In the genomic region with DNA sequence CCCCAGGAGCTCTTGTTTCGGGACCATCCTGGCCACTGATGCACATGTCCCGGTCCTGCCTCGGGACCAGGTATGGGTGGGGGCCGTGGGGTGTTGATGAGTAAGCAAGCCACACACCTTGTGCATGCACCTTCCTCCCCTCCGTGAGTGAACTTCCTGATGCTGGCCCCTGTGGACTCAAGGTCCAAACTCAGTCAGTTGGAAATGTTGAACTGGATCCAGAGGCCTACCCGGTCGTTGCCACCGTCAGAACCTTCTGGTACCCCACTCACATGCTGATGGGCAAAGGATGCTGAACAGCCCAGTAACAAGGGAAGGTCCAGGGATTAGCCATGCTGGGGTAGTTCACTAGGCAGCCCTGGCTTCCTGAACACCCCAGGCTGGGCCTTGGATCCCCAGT, we compare ENCODE assay signal across 21 mouse cellular contexts. TPM values are rescaled to one million over a fixed set of nuclear protein-coding genes. Genes with fewer than 3 reads are reported as not detected.
DNase-seq lines count a peak whose midpoint lies in the region; ATAC-seq and TF ChIP-seq lines count a peak whose summit lies in the region.
"Had no signal": no experiment of that assay in that cellular context is flagged by ENCODE, and none has a peak within 500 bp of the region (broad histone marks: within the 10 kb centered on the region; RNA-seq: fewer than 3 reads in every experiment).

No protein-coding gene starts in this region.

- ATAC-seq in embryonic facial prominence, embryonic 12.5 days (ENCODE audit: insufficient number of reproducible peaks, insufficient read depth, low FRiP score, low TSS enrichment) = no peak
- ATAC-seq in kidney, embryonic 14.5 days (ENCODE audit: low FRiP score, low TSS enrichment) = no peak
- ATAC-seq: CD4-positive, CD25-positive, alpha-beta regulatory T cell, adult 4 months; forebrain, embryonic 16.5 days had no signal

- no peak overlapping the region for H3K4me3 ChIP-seq in embryonic facial prominence, embryonic 12.5 days
- no peak overlapping the region for H3K4me3 ChIP-seq in embryonic facial prominence, embryonic 10.5 days
- no peak overlapping the region for H3K4me3 ChIP-seq in kidney, adult 2 months (ENCODE audit: insufficient read depth, low read depth, low read length)
- H3K4me3 ChIP-seq in kidney, embryonic 14.5 days (ENCODE audit: low read length) = no peak overlapping the region
- H3K4me3 ChIP-seq in limb, embryonic 10.5 days = no peak overlapping the region
- H3K4me3 ChIP-seq: embryonic facial prominence, embryonic 13.5 days; forebrain, embryonic 12.5 days; heart, embryonic 12.5 days; hindbrain, embryonic 15.5 days had no signal

- no peak for TF ChIP-seq POLR2A in kidney, adult 2 months (IDR thresholded peaks at IDR 0.05; ENCODE audit: low read depth, low read length)

- no peaks in the 10 kb centered on the region for H3K27me3 ChIP-seq in embryonic facial prominence, embryonic 12.5 days
- H3K27me3 ChIP-seq in embryonic facial prominence, embryonic 10.5 days (replicated peaks; ENCODE audit: low read depth, poor library complexity, severe bottlenecking) = no peaks in the 10 kb centered on the region
- no peaks in the 10 kb centered on the region for H3K27me3 ChIP-seq in kidney, adult 2 months (replicated peaks; ENCODE audit: control insufficient read depth, insufficient read depth, low read length)
- no peaks in the 10 kb centered on the region for H3K27me3 ChIP-seq in kidney, embryonic 14.5 days (ENCODE audit: control insufficient read depth, insufficient read depth, low read length)
- no peaks in the 10 kb centered on the region for H3K27me3 ChIP-seq in limb, embryonic 10.5 days (ENCODE audit: low read depth, poor library complexity, severe bottlenecking)
- H3K27me3 ChIP-seq: embryonic facial prominence, embryonic 13.5 days; forebrain, embryonic 12.5 days; heart, embryonic 12.5 days; hindbrain, embryonic 15.5 days had no signal

- H3K4me2 ChIP-seq in embryonic facial prominence, embryonic 12.5 days (replicated peaks) = no peak overlapping the region
- no peak overlapping the region for H3K4me2 ChIP-seq in kidney, embryonic 14.5 days (replicated peaks; ENCODE audit: low read depth, low read length)
- H3K4me2 ChIP-seq: embryonic facial prominence, embryonic 13.5 days; forebrain, embryonic 12.5 days; heart, embryonic 12.5 days; hindbrain, embryonic 15.5 days had no signal

- H3K4me1 ChIP-seq in embryonic facial prominence, embryonic 12.5 days = no peaks in the 10 kb centered on the region
- peaks cover 12% of the 10 kb centered on the region for H3K4me1 ChIP-seq in embryonic facial prominence, embryonic 10.5 days
- peaks cover 10% of the 10 kb centered on the region; the same call in 1 of the 2 replicates for H3K4me1 ChIP-seq in kidney, adult 2 months (ENCODE audit: control insufficient read depth, insufficient read depth, low read length)
- no peaks in the 10 kb centered on the region for H3K4me1 ChIP-seq in kidney, embryonic 14.5 days (ENCODE audit: control insufficient read depth, insufficient read depth, low read length)
- 0 out of 2 replicates have a peak, but pooled peaks cover 9% of the 10 kb centered on the region for H3K4me1 ChIP-seq in limb, embryonic 10.5 days
- H3K4me1 ChIP-seq: embryonic facial prominence, embryonic 13.5 days; forebrain, embryonic 12.5 days; hindbrain, embryonic 15.5 days had no signal

- 92% methylated on average over 8 of the region's 8 CpGs for WGBS in embryonic facial prominence, embryonic 12.5 days
- WGBS in embryonic facial prominence, embryonic 10.5 days = 95% methylated on average over 8 of the region's 8 CpGs
- 65% methylated on average over 8 of the region's 8 CpGs for WGBS in kidney, adult 2 months
- 88% methylated on average over 8 of the region's 8 CpGs for WGBS in kidney, embryonic 14.5 days
- WGBS in limb, embryonic 10.5 days = 94% methylated on average over 8 of the region's 8 CpGs

- no peak overlapping the region for H3K9ac ChIP-seq in embryonic facial prominence, embryonic 12.5 days
- no peak overlapping the region for H3K9ac ChIP-seq in kidney, embryonic 14.5 days (ENCODE audit: low read depth, low read length)
- H3K9ac ChIP-seq: embryonic facial prominence, embryonic 13.5 days; forebrain, embryonic 12.5 days; heart, embryonic 12.5 days; hindbrain, embryonic 15.5 days had no signal

- DNase-seq in embryonic facial prominence, embryonic 10.5 days (ENCODE audit: low spot score) = no peak
- DNase-seq in kidney, adult 2 months = peak; percentile 93
- DNase-seq in kidney, postnatal 10 days = peak; percentile 58
- no peak for DNase-seq in limb, embryonic 10.5 days (ENCODE audit: low spot score)
- DNase-seq in adrenal gland, postnatal 4 days (ENCODE audit: low spot score in 2 of 2) = no peak
- DNase-seq in ovary, adult 18-20 months (ENCODE audit: low spot score) = no peak
- DNase-seq: adrenal gland, postnatal 14 days; B cell, adult 2 months; cerebellum, adult 2 months; cerebellum, postnatal 10 days; embryo, embryonic 11 days; gastrocnemius, postnatal 25 days had no signal

- H3K27ac ChIP-seq in embryonic facial prominence, embryonic 12.5 days = 0 out of 2 replicates have a peak overlapping the region, but pooled peaks have one; percentile 11
- no peak overlapping the region for H3K27ac ChIP-seq in embryonic facial prominence, embryonic 10.5 days (replicated peaks)
- peak overlapping the region; percentile 45; the same call in 1 of the 2 replicates for H3K27ac ChIP-seq in kidney, adult 2 months (ENCODE audit: insufficient read depth, low read depth, low read length)
- H3K27ac ChIP-seq in kidney, embryonic 14.5 days (ENCODE audit: low read depth, low read length) = no peak overlapping the region
- peak overlapping the region; percentile 58; the same call in 1 of the 2 replicates for H3K27ac ChIP-seq in limb, embryonic 10.5 days
- H3K27ac ChIP-seq: embryonic facial prominence, embryonic 13.5 days; forebrain, embryonic 12.5 days; hindbrain, embryonic 15.5 days had no signal

- TF ChIP-seq CTCF in kidney, adult 2 months (conservative IDR thresholded peaks at IDR 0.05; ENCODE audit: insufficient read depth, insufficient read length, low read depth, low read length) = no peak

- no peaks in the 10 kb centered on the region for H3K36me3 ChIP-seq in embryonic facial prominence, embryonic 12.5 days
- no peaks in the 10 kb centered on the region for H3K36me3 ChIP-seq in embryonic facial prominence, embryonic 10.5 days (replicated peaks)
- H3K36me3 ChIP-seq in kidney, adult 2 months (ENCODE audit: control insufficient read depth, insufficient read depth, low read length) = no peaks in the 10 kb centered on the region
- no peaks in the 10 kb centered on the region for H3K36me3 ChIP-seq in kidney, embryonic 14.5 days (ENCODE audit: control insufficient read depth, insufficient read depth, low read length)
- H3K36me3 ChIP-seq in limb, embryonic 10.5 days = no peaks in the 10 kb centered on the region
- H3K36me3 ChIP-seq: embryonic facial prominence, embryonic 13.5 days; forebrain, embryonic 12.5 days; heart, embryonic 12.5 days; hindbrain, embryonic 15.5 days had no signal

- H3K9me3 ChIP-seq in embryonic facial prominence, embryonic 12.5 days = no peaks in the 10 kb centered on the region
- H3K9me3 ChIP-seq in embryonic facial prominence, embryonic 10.5 days = peaks cover 12% of the 10 kb centered on the region; the same call in 1 of the 2 replicates
- H3K9me3 ChIP-seq in kidney, embryonic 14.5 days (ENCODE audit: control insufficient read depth, low read length) = no peaks in the 10 kb centered on the region
- no peaks in the 10 kb centered on the region for H3K9me3 ChIP-seq in limb, embryonic 10.5 days (replicated peaks)
- H3K9me3 ChIP-seq: G1E; hindbrain, embryonic 15.5 days had no signal

RNA-seq across cellular contexts. Expression of gene Slc25a25, which starts 31.1 kb away (rescaled TPM):
- 30.2 and 31.5 TPM in 2 replicates for polyA plus RNA-seq in embryonic facial prominence, embryonic 12.5 days (2016; fragmentation: Nextera tagmentation; extraction: Ambion mirVana)
- 29.8 and 31.8 TPM in 2 replicates for polyA plus RNA-seq in embryonic facial prominence, embryonic 10.5 days (2016; fragmentation: Nextera tagmentation; extraction: Ambion mirVana)
- 25.3 and 30.6 TPM in 2 replicates for polyA plus RNA-seq in kidney, adult 2 months (2012; rRNA removed)
- polyA plus RNA-seq in kidney, embryonic 14.5 days (2014; fragmentation: Nextera tagmentation; extraction: Ambion mirVana) = 10.7 and 14.8 TPM in 2 replicates
- polyA plus RNA-seq in limb, embryonic 10.5 days (2016; fragmentation: Nextera tagmentation; extraction: Ambion mirVana) = 30.8 and 33.0 TPM in 2 replicates
- 10 to 100 TPM; 28.0 to 33.7 TPM for total RNA-seq in adrenal gland, postnatal 4 days (2021)

RNA-seq across cellular contexts. Expression of gene Naif1, which starts 32.1 kb away (rescaled TPM):
- polyA plus RNA-seq in embryonic facial prominence, embryonic 12.5 days (2016; fragmentation: Nextera tagmentation; extraction: Ambion mirVana) = 6.1 and 6.3 TPM in 2 replicates
- polyA plus RNA-seq in embryonic facial prominence, embryonic 10.5 days (2016; fragmentation: Nextera tagmentation; extraction: Ambion mirVana) = 6.4 and 6.8 TPM in 2 replicates
- 4.8 and 5.2 TPM in 2 replicates for polyA plus RNA-seq in kidney, adult 2 months (2012; rRNA removed)
- 6.4 and 6.8 TPM in 2 replicates for polyA plus RNA-seq in kidney, embryonic 14.5 days (2014; fragmentation: Nextera tagmentation; extraction: Ambion mirVana)
- polyA plus RNA-seq in limb, embryonic 10.5 days (2016; fragmentation: Nextera tagmentation; extraction: Ambion mirVana) = 5.9 and 7.3 TPM in 2 replicates
- 1 to 10 TPM; 4.1 to 4.2 TPM for total RNA-seq in adrenal gland, postnatal 4 days (2021)

RNA-seq across cellular contexts. Expression of gene Fam102a, which starts 52.8 kb away (rescaled TPM):
- polyA plus RNA-seq in embryonic facial prominence, embryonic 12.5 days (2016; fragmentation: Nextera tagmentation; extraction: Ambion mirVana) = 14.2 and 17.0 TPM in 2 replicates
- polyA plus RNA-seq in embryonic facial prominence, embryonic 10.5 days (2016; fragmentation: Nextera tagmentation; extraction: Ambion mirVana) = 11.8 and 12.3 TPM in 2 replicates
- polyA plus RNA-seq in kidney, adult 2 months (2012; rRNA removed) = 39.0 and 40.2 TPM in 2 replicates
- polyA plus RNA-seq in kidney, embryonic 14.5 days (2014; fragmentation: Nextera tagmentation; extraction: Ambion mirVana) = 12.2 and 16.9 TPM in 2 replicates
- 12.0 and 14.0 TPM in 2 replicates for polyA plus RNA-seq in limb, embryonic 10.5 days (2016; fragmentation: Nextera tagmentation; extraction: Ambion mirVana)
- total RNA-seq in adrenal gland, postnatal 4 days (2021) = 10 to 100 TPM; 36.6 to 38.0 TPM

Comparison
In these comparisons a context has a peak if more than half of its experiments do, and no peak if none do; other contexts are left out.
1. H3K27ac ChIP-seq: peak in embryonic facial prominence, embryonic 12.5 days (single experiment), kidney, adult 2 months (single experiment) and limb, embryonic 10.5 days (single experiment); none in embryonic facial prominence, embryonic 10.5 days (single experiment) and kidney, embryonic 14.5 days (single experiment).
2. DNase-seq: peak in kidney, adult 2 months (single experiment) and kidney, postnatal 10 days (single experiment); none in embryonic facial prominence, embryonic 10.5 days (single experiment), limb, embryonic 10.5 days (single experiment), adrenal gland, postnatal 4 days (0 of 2) and ovary, adult 18-20 months (single experiment).